In genomic region chrX:153499294-153500046, GRCm38 (mm10) we compare ENCODE assay signal across 8 mouse cellular contexts. TPM values are rescaled to one million over a fixed set of nuclear protein-coding genes. Genes with fewer than 3 reads are reported as not detected.
A peak's percentile ranks its signal among the peaks of the same experiment; 100 is the strongest.
DNase-seq lines count a peak whose midpoint lies in the region; ATAC-seq and TF ChIP-seq lines count a peak whose summit lies in the region.

No protein-coding gene starts in this region.

- H3K4me3 ChIP-seq in embryonic facial prominence, embryonic 11.5 days (ENCODE audit: low read depth, low read length): peak overlapping the region; percentile 53
- H3K4me3 ChIP-seq in midbrain, postnatal 0 days (ENCODE audit: low read depth, low read length): peak overlapping the region; percentile 58

- H3K4me2 ChIP-seq in embryonic facial prominence, embryonic 11.5 days (ENCODE audit: low read depth, low read length): peak overlapping the region; percentile 71
- peak overlapping the region; percentile 68 for H3K4me2 ChIP-seq in midbrain, postnatal 0 days (ENCODE audit: low read depth, low read length, poor library complexity, severe bottlenecking)

- no peaks in the 10 kb centered on the region for H3K9me3 ChIP-seq in embryonic facial prominence, embryonic 11.5 days (replicated peaks; ENCODE audit: control insufficient read depth, low read length)
- H3K9me3 ChIP-seq in midbrain, postnatal 0 days (ENCODE audit: low read length): no peaks in the 10 kb centered on the region

- no peak for TF ChIP-seq CTCF in midbrain, postnatal 0 days (IDR thresholded peaks at IDR 0.05)

- peak overlapping the region; percentile 83 for H3K9ac ChIP-seq in embryonic facial prominence, embryonic 11.5 days (replicated peaks; ENCODE audit: low read length)
- peak overlapping the region; percentile 81 for H3K9ac ChIP-seq in midbrain, postnatal 0 days (replicated peaks; ENCODE audit: low read length, poor library complexity, severe bottlenecking)

- WGBS in embryonic facial prominence, embryonic 11.5 days: 21% methylated on average over 32 of the region's 32 CpGs
- 29% methylated on average over 32 of the region's 32 CpGs for WGBS in midbrain, postnatal 0 days

- no peaks in the 10 kb centered on the region for H3K36me3 ChIP-seq in embryonic facial prominence, embryonic 11.5 days (replicated peaks; ENCODE audit: control insufficient read depth, insufficient read depth, low read depth, low read length)
- H3K36me3 ChIP-seq in midbrain, postnatal 0 days (ENCODE audit: insufficient read depth, low read length): no peaks in the 10 kb centered on the region

- DNase-seq in CD4-positive, CD25-positive, alpha-beta regulatory T cell, adult 2 months (ENCODE audit: low read depth, low spot score): peak; percentile 2
- DNase-seq in ES-CJ7 (ENCODE audit: low read depth, low spot score): peak; percentile 1
- DNase-seq in embryonic facial prominence, embryonic 11.5 days (ENCODE audit: low spot score): no peak
- peak; percentile 2 to 7 for DNase-seq in heart, postnatal 10 days
- peak; percentile 7 to 10 for DNase-seq in left cerebral cortex, postnatal 14 days (ENCODE audit: low spot score in 2 of 2)
- peak; percentile 12 for DNase-seq in midbrain, postnatal 0 days (ENCODE audit: low spot score)
- peak; percentile 1 to 9 for DNase-seq in thymus, postnatal 36 days

- H3K27me3 ChIP-seq in embryonic facial prominence, embryonic 11.5 days (ENCODE audit: control insufficient read depth, insufficient read depth, low read length): no peaks in the 10 kb centered on the region
- H3K27me3 ChIP-seq in midbrain, postnatal 0 days (ENCODE audit: insufficient read depth, low read length): no peaks in the 10 kb centered on the region

- peak overlapping the region; percentile 85 for H3K27ac ChIP-seq in embryonic facial prominence, embryonic 11.5 days (replicated peaks; ENCODE audit: low read depth, low read length)
- peak overlapping the region; percentile 92 for H3K27ac ChIP-seq in midbrain, postnatal 0 days (ENCODE audit: low read depth, low read length)

- intact Hi-C loops in heart, postnatal 10 days (cut with DNase I): loop anchor here (5.0 kb wide), 1 partner anchor 223 kb away; the partner anchor contains the start of gene Nbdy
- intact Hi-C loops in left cerebral cortex, postnatal 14 days (cut with DNase I): loop anchor here (10.0 kb wide), 1 partner anchor 215 kb away; no protein-coding TSS in a partner anchor

- no peaks in the 10 kb centered on the region for H3K4me1 ChIP-seq in embryonic facial prominence, embryonic 11.5 days (ENCODE audit: control insufficient read depth, insufficient read depth, low read length)
- H3K4me1 ChIP-seq in midbrain, postnatal 0 days (ENCODE audit: insufficient read depth, low read length): no peaks in the 10 kb centered on the region

- ATAC-seq in CD4-positive, CD25-positive, alpha-beta regulatory T cell, adult 4 months: no peak
- ATAC-seq in embryonic facial prominence, embryonic 11.5 days (replicated peaks; ENCODE audit: insufficient number of reproducible peaks, low FRiP score, low TSS enrichment, low read depth): no peak
- no peak for ATAC-seq in midbrain, postnatal 0 days (ENCODE audit: low FRiP score)

RNA-seq across cellular contexts. Expression of gene Ubqln2, which starts 1.4 kb away (rescaled TPM):
- polyA plus RNA-seq in CD4-positive, CD25-positive, alpha-beta regulatory T cell, adult 4 months (2017; shearing (Covaris generic)): 1 to 10 TPM; 2.2 to 4.7 TPM
- 39.1 and 43.8 TPM in 2 replicates for polyA plus RNA-seq in embryonic facial prominence, embryonic 11.5 days (2014; fragmentation: Nextera tagmentation; extraction: Ambion mirVana)
- 10 to 100 TPM; 29.9 to 33.1 TPM for total RNA-seq in heart, postnatal 10 days (2021)
- 100 to 1,000 TPM; 237 to 251 TPM for total RNA-seq in left cerebral cortex, postnatal 14 days (2021)
- total RNA-seq in midbrain, postnatal 0 days (2014; rRNA removed): 122 and 142 TPM in 2 replicates
- polyA plus RNA-seq in midbrain, postnatal 0 days (2015; fragmentation: Nextera tagmentation; extraction: Ambion mirVana): 51.6 and 56.0 TPM in 2 replicates

RNA-seq across cellular contexts. Expression of gene Cypt3, which starts 58.9 kb away (rescaled TPM):
- not detected for polyA plus RNA-seq in CD4-positive, CD25-positive, alpha-beta regulatory T cell, adult 4 months (2017; shearing (Covaris generic))
- not detected in 2 replicates for polyA plus RNA-seq in embryonic facial prominence, embryonic 11.5 days (2014; fragmentation: Nextera tagmentation; extraction: Ambion mirVana)
- not detected for total RNA-seq in heart, postnatal 10 days (2021)
- total RNA-seq in left cerebral cortex, postnatal 14 days (2021): not detected
- total RNA-seq in midbrain, postnatal 0 days (2014; rRNA removed): not detected in 2 replicates
- polyA plus RNA-seq in midbrain, postnatal 0 days (2015; fragmentation: Nextera tagmentation; extraction: Ambion mirVana): not detected in 2 replicates
